Mouse (Mus musculus): ENCODE data around the gene Sv2a. TPM values are rescaled to one million over a fixed set of nuclear protein-coding genes. Genes with fewer than 3 reads are reported as not detected.
A peak's percentile ranks its signal among the peaks of the same experiment; 100 is the strongest.
"Not testable (repeated sequence)": the region's sequence is repeated elsewhere in the genome, so short reads cannot be mapped to it uniquely, and the experiment has no call there.

Gene Sv2a
- polyA plus RNA-seq, 1 experiment from 2014 or later: 2.2 TPM

DNA sequence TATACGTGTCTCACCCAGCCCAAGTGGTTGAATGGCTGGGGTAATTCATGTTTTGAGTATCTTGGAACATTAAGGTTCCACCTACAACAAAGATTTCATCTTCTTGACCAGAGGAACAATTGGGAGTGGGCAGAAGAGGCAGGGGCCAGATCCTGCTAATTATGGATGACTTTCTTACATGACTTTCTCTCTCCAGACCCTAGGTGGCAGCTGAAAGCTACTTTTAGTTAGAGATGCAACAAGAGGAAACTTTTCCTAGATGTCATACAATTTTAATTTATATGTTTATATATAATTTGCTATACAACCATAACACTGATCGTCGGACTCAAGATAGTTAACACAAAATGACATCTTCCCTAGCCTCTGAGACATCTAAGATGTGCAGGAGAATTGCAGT is 26.9 kb downstream of the Sv2a start:
- Histone ChIP-seq H3K9me3 (ENCODE audit: low read length) (no peaks in the 10 kb centered on the region), H3K4me3 (ENCODE audit: low read depth, low read length) (no peak overlapping the region), H3K4me1 (ENCODE audit: insufficient read depth, low read depth, low read length) (no peaks in the 10 kb centered on the region), H3K27ac (ENCODE audit: low read length) (no peak overlapping the region), H3K36me3 (ENCODE audit: insufficient read depth, low read length) (no peaks in the 10 kb centered on the region), H3K27me3 (replicated peaks; ENCODE audit: insufficient read depth, low read length) (no peaks in the 10 kb centered on the region), H3K4me2 (replicated peaks; ENCODE audit: low read depth, low read length) (no peak overlapping the region), H3K9ac (replicated peaks; ENCODE audit: low read depth) (no peak overlapping the region)
- ATAC-seq (no peak), DNase-seq (ENCODE audit: low spot score) (no peak)
- WGBS: 61% methylated on average over 3 of the region's 3 CpGs
- TF ChIP-seq CTCF (IDR thresholded peaks at IDR 0.05): peak; percentile 32
- no peak for TF ChIP-seq EP300 (IDR thresholded peaks at IDR 0.05)

DNA sequence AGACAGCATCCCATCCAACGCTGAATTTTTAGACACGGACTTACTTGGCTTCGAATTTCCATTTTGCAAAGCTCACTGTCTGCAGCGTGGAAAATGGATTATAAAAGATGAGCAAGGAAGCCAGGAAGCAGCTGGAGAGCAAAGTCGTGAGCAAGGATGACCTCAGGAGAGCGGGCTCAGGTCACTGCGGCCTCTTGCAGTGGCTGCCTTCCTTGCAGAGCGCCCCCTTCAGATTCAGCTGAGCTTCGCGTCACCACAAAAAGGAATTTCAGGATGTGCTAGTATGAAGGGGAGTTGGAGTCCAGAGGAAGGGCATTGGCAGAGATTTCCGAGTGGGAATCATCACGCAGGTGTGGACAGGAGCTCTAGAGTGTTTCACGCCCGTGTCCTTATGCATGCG is 28.3 kb downstream of the Sv2a start:
- ATAC-seq (no peak), DNase-seq (ENCODE audit: low spot score) (no peak)
- no peaks in the 10 kb centered on the region for H3K27me3 ChIP-seq (replicated peaks; ENCODE audit: insufficient read depth, low read length)
- no peaks in the 10 kb centered on the region for H3K4me1 ChIP-seq (ENCODE audit: insufficient read depth, low read depth, low read length)
- no peaks in the 10 kb centered on the region for H3K9me3 ChIP-seq (ENCODE audit: low read length)
- H3K4me2 ChIP-seq (replicated peaks; ENCODE audit: low read depth, low read length): no peak overlapping the region
- H3K4me3 ChIP-seq (ENCODE audit: low read depth, low read length): no peak overlapping the region
- 23% methylated on average over 15 of the region's 15 CpGs for WGBS
- peak; percentile 55 for TF ChIP-seq CTCF (IDR thresholded peaks at IDR 0.05)
- TF ChIP-seq EP300 (IDR thresholded peaks at IDR 0.05): no peak
- no peak overlapping the region for H3K27ac ChIP-seq (ENCODE audit: low read length)
- H3K9ac ChIP-seq (replicated peaks; ENCODE audit: low read depth): no peak overlapping the region
- no peaks in the 10 kb centered on the region for H3K36me3 ChIP-seq (ENCODE audit: insufficient read depth, low read length)

DNA sequence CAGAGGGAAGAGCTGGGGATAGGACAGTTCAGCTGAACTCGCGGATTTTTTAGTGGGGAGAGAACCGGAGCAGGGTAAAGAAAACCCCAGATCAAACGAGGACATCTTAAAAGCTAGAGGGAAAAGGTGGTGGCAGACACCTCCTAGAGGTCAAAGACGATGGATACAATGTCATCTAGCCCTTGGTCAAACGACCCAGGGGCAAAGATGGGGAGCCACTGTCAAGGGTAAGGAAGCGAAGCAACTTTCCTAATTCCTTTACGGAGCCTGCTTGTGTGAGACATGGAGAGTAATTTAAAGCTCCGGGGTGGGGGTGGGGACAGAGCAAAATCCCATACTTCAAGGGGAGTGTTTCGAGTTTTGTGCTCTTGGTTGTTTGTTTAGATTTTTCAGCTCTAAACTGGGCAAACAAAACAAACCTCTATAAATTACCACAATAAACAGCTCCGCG is 38.3 kb downstream of the Sv2a start:
- 0 out of 2 replicates have a peak, but pooled peaks have one; percentile 0 for ATAC-seq
- DNase-seq (ENCODE audit: low spot score): peak; percentile 50
- WGBS: under 1% methylated on average over 12 of the region's 12 CpGs

DNA sequence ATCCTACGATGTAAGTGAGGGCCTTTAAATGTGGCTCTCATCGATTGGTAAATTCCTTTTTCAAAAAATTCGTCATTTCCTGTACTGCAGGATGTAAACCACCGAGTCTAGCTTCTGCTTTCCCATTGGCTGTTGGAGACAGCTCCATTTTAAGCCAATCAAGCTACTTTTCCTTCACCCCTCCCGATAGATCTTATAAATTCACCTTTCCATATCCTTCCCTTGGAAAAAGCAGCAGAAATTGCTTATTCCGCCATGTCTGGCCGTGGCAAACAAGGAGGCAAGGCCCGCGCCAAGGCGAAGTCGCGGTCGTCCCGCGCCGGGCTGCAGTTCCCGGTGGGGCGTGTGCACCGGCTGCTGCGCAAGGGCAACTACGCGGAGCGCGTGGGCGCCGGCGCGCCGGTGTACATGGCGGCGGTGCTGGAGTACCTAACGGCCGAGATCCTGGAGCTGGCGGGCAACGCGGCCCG is 38.7 kb downstream of the Sv2a start, which contains the start of the genes Bola1 and Hist2h2ab:
TSS of gene Bola1 (minus strand) at position 49 of the 470 bp plus-strand sequence.
TSS of gene Hist2h2ab (plus strand) at position 205 of the 470 bp plus-strand sequence.
- peak within 1 kb of the TSS; percentile 74 for H3K4me2 ChIP-seq (replicated peaks; ENCODE audit: low read depth, low read length)

More for the DNA sequence above, 38.3 kb downstream of the Sv2a start:
- Histone ChIP-seq H3K4me1 (ENCODE audit: insufficient read depth, low read depth, low read length) (peaks cover 9% of the 10 kb centered on the region; the same call in 1 of the 2 replicates), H3K27me3 (replicated peaks; ENCODE audit: insufficient read depth, low read length) (no peaks in the 10 kb centered on the region), H3K27ac (ENCODE audit: low read length) (peak overlapping the region; percentile 98), H3K4me3 (ENCODE audit: low read depth, low read length) (peak overlapping the region; percentile 64), H3K36me3 (ENCODE audit: insufficient read depth, low read length) (no peaks in the 10 kb centered on the region), H3K9me3 (ENCODE audit: low read length) (no peaks in the 10 kb centered on the region), H3K9ac (replicated peaks; ENCODE audit: low read depth) (peak overlapping the region; percentile 35), H3K4me2 (replicated peaks; ENCODE audit: low read depth, low read length) (peak overlapping the region; percentile 74)
- TF ChIP-seq EP300 (IDR thresholded peaks at IDR 0.05): no peak
- peak; percentile 37 for TF ChIP-seq CTCF (IDR thresholded peaks at IDR 0.05)

DNA sequence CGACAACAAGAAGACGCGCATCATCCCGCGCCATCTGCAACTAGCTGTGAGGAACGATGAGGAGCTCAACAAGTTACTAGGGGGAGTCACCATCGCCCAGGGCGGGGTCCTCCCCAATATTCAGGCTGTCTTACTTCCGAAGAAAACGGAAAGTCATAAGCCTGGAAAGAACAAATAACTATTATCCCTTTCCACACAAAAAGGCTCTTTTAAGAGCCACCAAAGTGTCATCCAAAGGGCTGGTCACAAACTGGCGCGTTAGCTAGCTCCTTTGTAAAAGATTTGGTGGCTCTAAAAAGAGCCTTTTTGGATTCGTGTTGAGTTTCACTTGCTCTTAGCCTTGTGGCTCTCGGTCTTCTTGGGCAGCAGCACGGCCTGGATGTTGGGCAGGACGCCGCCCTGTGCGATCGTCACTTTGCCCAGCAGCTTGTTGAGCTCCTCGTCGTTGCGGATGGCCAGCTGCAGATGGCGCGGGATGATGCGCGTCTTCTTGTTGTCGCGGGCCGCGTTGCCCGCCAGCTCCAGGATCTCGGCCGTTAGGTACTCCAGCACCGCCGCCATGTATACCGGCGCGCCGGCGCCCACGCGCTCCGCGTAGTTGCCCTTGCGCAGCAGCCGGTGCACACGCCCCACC is 39.3 kb downstream of the Sv2a start:
- ATAC-seq: peak; percentile 9

More for the DNA sequence above, 38.7 kb downstream of the Sv2a start, which contains the start of the genes Bola1 and Hist2h2ab:
- under 1% methylated on average over 36 of the region's 37 CpGs for WGBS
- Histone ChIP-seq H3K4me1 (ENCODE audit: insufficient read depth, low read depth, low read length) (peaks cover 9% of the 10 kb centered on the region; the same call in 1 of the 2 replicates), H3K9ac (replicated peaks; ENCODE audit: low read depth) (peak within 1 kb of the TSS; percentile 89), H3K9me3 (ENCODE audit: low read length) (no peaks in the 10 kb centered on the region), H3K4me3 (ENCODE audit: low read depth, low read length) (peak within 1 kb of the TSS; percentile 64), H3K36me3 (ENCODE audit: insufficient read depth, low read length) (no peaks in the 10 kb centered on the region), H3K27me3 (replicated peaks; ENCODE audit: insufficient read depth, low read length) (no peaks in the 10 kb centered on the region), H3K27ac (ENCODE audit: low read length) (peak within 1 kb of the TSS; percentile 98)
- ATAC-seq: peak; percentile 72
- TF ChIP-seq EP300 (IDR thresholded peaks at IDR 0.05): peak; percentile 60; the same call in 1 of the 2 replicates
- no peak for TF ChIP-seq CTCF (IDR thresholded peaks at IDR 0.05)
- DNase-seq (ENCODE audit: low spot score): peak; percentile 97

DNA sequence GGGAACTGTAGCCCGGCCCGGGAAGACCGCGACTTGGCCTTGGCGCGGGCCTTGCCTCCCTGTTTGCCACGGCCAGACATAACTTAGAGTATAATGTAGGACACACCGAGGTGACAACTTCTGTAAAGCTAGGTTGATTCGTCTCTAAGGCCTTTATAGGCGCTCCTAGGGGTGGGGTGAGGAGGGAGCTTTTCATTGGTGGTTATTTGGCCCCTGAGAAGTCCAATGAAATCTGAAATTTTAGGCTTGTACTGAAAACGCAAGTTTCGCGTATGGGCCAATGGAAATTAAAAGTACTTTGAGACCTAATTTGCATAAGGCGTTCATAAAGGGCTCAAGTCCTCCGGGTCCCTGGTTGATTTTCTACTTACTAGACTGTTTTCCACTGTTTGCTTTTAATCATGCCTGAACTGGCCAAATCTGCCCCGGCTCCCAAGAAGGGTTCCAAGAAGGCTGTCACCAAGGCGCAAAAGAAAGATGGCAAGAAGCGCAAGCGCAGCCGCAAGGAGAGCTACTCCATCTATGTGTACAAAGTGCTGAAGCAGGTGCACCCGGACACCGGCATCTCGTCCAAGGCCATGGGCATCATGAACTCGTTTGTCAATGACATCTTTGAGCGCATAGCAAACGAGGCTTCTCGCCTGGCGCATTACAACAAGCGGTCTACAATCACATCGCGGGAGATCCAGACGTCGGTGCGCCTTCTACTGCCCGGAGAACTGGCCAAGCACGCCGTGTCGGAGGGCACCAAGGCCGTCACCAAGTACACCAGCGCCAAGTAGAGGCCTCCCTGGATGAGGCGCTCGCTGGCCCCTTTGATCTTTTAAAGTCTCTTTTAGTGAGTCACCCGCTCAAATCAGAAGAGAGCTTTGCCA is 40.1 kb downstream of the Sv2a start, which contains the start of the genes Hist2h2ac and Hist2h2be:
TSS of gene Hist2h2ac (minus strand) at position 116 of the 875 bp plus-strand sequence.
TSS of gene Hist2h2be (plus strand) at position 355 of the 875 bp plus-strand sequence.
- Histone ChIP-seq H3K36me3 (ENCODE audit: insufficient read depth, low read length) (no peaks in the 10 kb centered on the region), H3K4me1 (ENCODE audit: insufficient read depth, low read depth, low read length) (peaks cover 9% of the 10 kb centered on the region; the same call in 1 of the 2 replicates), H3K27me3 (replicated peaks; ENCODE audit: insufficient read depth, low read length) (no peaks in the 10 kb centered on the region), H3K9ac (replicated peaks; ENCODE audit: low read depth) (peak within 1 kb of the TSS; percentile 89), H3K4me3 (ENCODE audit: low read depth, low read length) (peak within 1 kb of the TSS; percentile 64), H3K27ac (ENCODE audit: low read length) (peak within 1 kb of the TSS; percentile 98), H3K9me3 (ENCODE audit: low read length) (no peaks in the 10 kb centered on the region), H3K4me2 (replicated peaks; ENCODE audit: low read depth, low read length) (peak within 1 kb of the TSS; percentile 74)
- peak; percentile 93 for ATAC-seq
- peak; percentile 98 for DNase-seq (ENCODE audit: low spot score)
- 1% methylated on average over 43 of the region's 43 CpGs for WGBS
- TF ChIP-seq CTCF (IDR thresholded peaks at IDR 0.05) (0 out of 2 replicates have a peak, but pooled peaks have one; percentile 20), EP300 (IDR thresholded peaks at IDR 0.05) (no peak; the same call in none of the 2 replicates)

More for the DNA sequence above, 39.3 kb downstream of the Sv2a start:
- 1% methylated on average over 23 of the region's 47 CpGs for WGBS
- Histone ChIP-seq H3K9ac (replicated peaks; ENCODE audit: low read depth) (peak overlapping the region; percentile 89), H3K4me2 (replicated peaks; ENCODE audit: low read depth, low read length) (peak overlapping the region; percentile 74), H3K27ac (ENCODE audit: low read length) (peak overlapping the region; percentile 98), H3K4me3 (ENCODE audit: low read depth, low read length) (peak overlapping the region; percentile 64)
- DNase-seq (ENCODE audit: low spot score); H3K27me3 ChIP-seq (replicated peaks; ENCODE audit: insufficient read depth, low read length); H3K36me3 ChIP-seq (ENCODE audit: insufficient read depth, low read length); H3K4me1 ChIP-seq (ENCODE audit: insufficient read depth, low read depth, low read length); H3K9me3 ChIP-seq (ENCODE audit: low read length): not testable (repeated sequence)
- TF ChIP-seq CTCF (IDR thresholded peaks at IDR 0.05): peak; percentile 6; the same call in 1 of the 2 replicates
